Mouse (Mus musculus) stomach, embryonic 16.5 days (tissue): ENCODE results near the gene Dock11. TPM values are rescaled to one million over a fixed set of nuclear protein-coding genes. Genes with fewer than 3 reads are reported as not detected.

Source experiments
- ATAC-seq: fragments of 200-750 bp; cut with Nextera tagmentation; 2 replicates; pipeline ENCODE4 v1.8.0; 2017; ENCODE audit warnings: moderate number of reproducible peaks, moderate TSS enrichment; ENCODE audit not compliant: insufficient read depth, low FRiP score
- H3K27ac ChIP-seq: fragments of 300-500 bp; sonication (generic); 2 replicates; pipeline ENCODE4 v1.5.1; 2014; ENCODE audit warnings: low read length
- H3K27me3 ChIP-seq: fragments of 300-500 bp; sonication (generic); 2 replicates; pipeline ENCODE4 v1.6.1; 2014; ENCODE audit warnings: low read length, control low read depth, mixed read lengths; ENCODE audit not compliant: control insufficient read depth, insufficient read depth
- H3K36me3 ChIP-seq: fragments of 300-500 bp; sonication (generic); 2 replicates; pipeline ENCODE4 v1.6.1; 2014; ENCODE audit warnings: low read length; ENCODE audit not compliant: control insufficient read depth, insufficient read depth
- H3K4me1 ChIP-seq: fragments of 300-500 bp; sonication (generic); 2 replicates; pipeline ENCODE4 v1.6.1; 2014; ENCODE audit warnings: low read length, control low read depth, mixed read lengths; ENCODE audit not compliant: control insufficient read depth, insufficient read depth
- H3K4me2 ChIP-seq: fragments of 300-500 bp; sonication (generic); 2 replicates; pipeline ENCODE4 v1.6.1; 2014; ENCODE audit warnings: low read depth, low read length, mixed read lengths
- H3K4me3 ChIP-seq: fragments of 300-500 bp; sonication (generic); replicated peaks from 2 replicates; pipeline ENCODE4 v1.5.1; 2014; ENCODE audit warnings: mild to moderate bottlenecking, low read length
- H3K9ac ChIP-seq: fragments of 300-500 bp; sonication (generic); 2 replicates; pipeline ENCODE4 v1.6.1; 2014; ENCODE audit warnings: low read length
- H3K9me3 ChIP-seq: fragments of 300-500 bp; sonication (generic); replicated peaks from 2 replicates; pipeline ENCODE4 v1.6.1; 2016; ENCODE audit warnings: low read length, control low read depth; ENCODE audit not compliant: control insufficient read depth
- whole genome bisulfite sequencing: fragments of 180-500 bp; shearing (Covaris S2); extraction: QIAGEN DNeasy Blood & Tissue Kit; methylation state at CpG from one replicate; pipeline ENCODE4 v1.1.7; 2014; 5-methylcytosine and 5-hydroxymethylcytosine counted together
- polyA plus RNA-seq: library from polyadenylated mRNA; unstranded; fragments of >200 nt; fragmentation: Nextera tagmentation; extraction: Ambion mirVana; gene quantifications from 2 replicates; pipeline ENCODE4 v1.2.1, GENCODE M21; 2015

Gene Dock11
- polyA plus RNA-seq, 1 experiment from 2014 or later, result 20.7 TPM

DNA sequence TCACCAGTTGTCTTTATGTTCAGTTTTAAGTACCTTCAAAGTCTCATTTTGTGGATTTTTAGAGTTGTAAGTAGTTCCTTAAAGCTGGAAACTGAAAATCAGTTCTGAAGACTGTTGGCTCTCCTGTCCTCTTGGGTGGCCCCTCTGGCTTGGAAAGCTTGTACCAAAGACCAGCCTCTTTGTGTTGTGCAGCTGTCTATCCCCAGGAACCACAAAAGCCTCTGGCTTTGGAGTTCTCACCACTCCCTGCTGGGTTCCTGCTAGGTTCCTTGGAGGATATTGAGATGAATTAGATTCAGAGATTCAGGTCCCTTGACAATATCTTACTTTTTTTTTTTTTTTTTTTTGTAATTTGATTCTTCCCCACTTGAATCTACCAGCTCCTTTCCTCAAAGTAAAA, 44.3 kb downstream of the Dock11 start:
- no peaks in the 10 kb centered on the region for H3K36me3 ChIP-seq
- H3K4me2 ChIP-seq, result no peak overlapping the region
- H3K27ac ChIP-seq, result no peak overlapping the region
- no peaks in the 10 kb centered on the region for H3K4me1 ChIP-seq
- ATAC-seq, result no peak
- no peak overlapping the region for H3K4me3 ChIP-seq
- no peaks in the 10 kb centered on the region for H3K27me3 ChIP-seq
- H3K9me3 ChIP-seq, result no peaks in the 10 kb centered on the region
- no peak overlapping the region for H3K9ac ChIP-seq

DNA sequence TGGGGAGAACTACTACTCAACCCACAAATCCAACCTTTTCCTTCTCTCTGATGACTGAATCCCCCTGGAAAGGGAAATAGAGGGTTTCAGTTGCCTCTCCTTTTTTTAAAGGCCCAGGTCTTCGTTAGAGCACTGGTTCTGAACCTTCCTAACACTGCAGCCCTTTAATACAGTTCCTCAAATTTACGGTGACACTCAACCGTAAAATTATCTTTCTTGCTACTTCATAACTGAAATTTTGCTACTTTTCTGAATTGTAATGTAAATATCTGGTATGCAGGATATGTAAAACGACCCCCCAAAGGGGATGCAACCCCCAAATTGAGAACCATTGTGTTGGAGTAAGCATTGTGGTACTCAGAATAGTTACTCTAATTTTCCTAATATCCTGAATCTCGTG, 49.5 kb downstream of the Dock11 start:
- Histone ChIP-seq H3K9me3 (no peaks in the 10 kb centered on the region), H3K27ac (no peak overlapping the region), H3K36me3 (no peaks in the 10 kb centered on the region), H3K4me1 (no peaks in the 10 kb centered on the region), H3K27me3 (no peaks in the 10 kb centered on the region), H3K4me2 (no peak overlapping the region), H3K9ac (no peak overlapping the region), H3K4me3 (no peak overlapping the region)
- WGBS, result 77% methylated on average over 5 of the region's 5 CpGs
- no peak for ATAC-seq

DNA sequence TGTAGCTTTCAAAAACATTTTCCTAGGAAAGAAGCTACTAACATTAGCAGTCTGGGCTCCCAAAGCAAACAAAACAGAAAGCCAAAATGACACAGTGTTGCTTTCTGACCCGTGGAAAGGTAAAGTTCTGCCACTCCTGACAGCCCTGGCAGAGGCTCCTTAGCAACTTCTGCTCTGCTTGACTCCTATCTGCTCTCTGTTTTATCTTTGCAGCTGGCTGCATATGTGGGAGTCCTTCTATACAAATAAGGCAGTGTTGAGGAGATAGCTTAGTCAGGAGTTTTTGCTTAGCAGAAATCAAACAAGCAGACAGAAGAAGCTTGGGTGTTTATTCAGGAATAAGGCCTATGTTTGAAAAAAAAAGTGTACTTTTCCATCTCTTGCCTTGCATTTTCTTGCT, 57.8 kb downstream of the Dock11 start:
- 40% methylated on average over 1 of the region's 1 CpGs for WGBS
- ATAC-seq, result no peak

DNA sequence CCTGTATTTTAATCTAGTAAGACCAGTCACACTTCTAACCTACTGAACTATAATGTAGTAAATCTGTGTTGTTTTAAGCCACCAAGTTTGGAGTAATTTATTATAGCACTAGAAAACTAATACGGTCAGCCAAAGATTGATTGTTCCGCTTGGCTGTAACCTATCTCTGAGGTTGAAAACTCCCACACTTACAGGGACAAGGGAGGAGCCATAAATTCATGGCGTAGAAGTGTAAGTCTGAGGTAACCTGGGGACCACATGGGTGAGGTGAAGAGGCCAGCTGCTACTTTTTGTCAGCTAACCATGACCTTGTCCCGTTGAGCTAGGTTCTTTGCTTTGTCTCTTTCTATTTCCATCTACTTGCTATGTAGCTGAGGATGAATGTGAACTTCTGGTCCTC, 61.5 kb downstream of the Dock11 start:
- no peak overlapping the region for H3K4me2 ChIP-seq
- no peak overlapping the region for H3K27ac ChIP-seq
- no peak overlapping the region for H3K4me3 ChIP-seq
- 79% methylated on average over 4 of the region's 4 CpGs for whole genome bisulfite sequencing
- no peaks in the 10 kb centered on the region for H3K4me1 ChIP-seq
- no peak for ATAC-seq
- H3K9me3 ChIP-seq, result no peaks in the 10 kb centered on the region
- no peaks in the 10 kb centered on the region for H3K36me3 ChIP-seq
- H3K9ac ChIP-seq, result no peak overlapping the region
- no peaks in the 10 kb centered on the region for H3K27me3 ChIP-seq

More for the DNA sequence above, 57.8 kb downstream of the Dock11 start:
- no peaks in the 10 kb centered on the region for H3K27me3 ChIP-seq
- H3K4me1 ChIP-seq, result no peaks in the 10 kb centered on the region
- no peak overlapping the region for H3K27ac ChIP-seq
- H3K9ac ChIP-seq, result no peak overlapping the region
- H3K36me3 ChIP-seq, result no peaks in the 10 kb centered on the region
- no peak overlapping the region for H3K4me3 ChIP-seq
- H3K9me3 ChIP-seq, result no peaks in the 10 kb centered on the region
- no peak overlapping the region for H3K4me2 ChIP-seq

DNA sequence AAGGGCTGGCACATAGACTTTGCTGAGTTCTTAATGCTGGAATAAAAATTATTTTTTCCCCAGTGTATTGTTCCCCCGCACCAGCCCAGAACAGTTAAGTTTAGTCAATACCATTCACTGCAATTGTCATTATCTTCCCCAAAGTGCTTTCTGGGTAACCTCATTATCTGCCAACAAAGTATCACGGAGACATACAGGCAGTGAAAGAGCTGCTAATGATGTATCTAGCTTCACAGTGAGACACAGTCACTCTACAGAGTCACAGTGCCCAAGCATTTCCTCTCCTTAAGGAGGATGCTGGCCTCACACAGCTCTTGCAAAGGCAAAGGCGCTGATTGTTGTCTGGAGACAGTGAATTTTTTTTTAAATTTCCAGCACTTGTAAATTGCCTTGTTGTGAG, 63.3 kb downstream of the Dock11 start:
- H3K9me3 ChIP-seq, result no peaks in the 10 kb centered on the region
- ATAC-seq, result no peak

DNA sequence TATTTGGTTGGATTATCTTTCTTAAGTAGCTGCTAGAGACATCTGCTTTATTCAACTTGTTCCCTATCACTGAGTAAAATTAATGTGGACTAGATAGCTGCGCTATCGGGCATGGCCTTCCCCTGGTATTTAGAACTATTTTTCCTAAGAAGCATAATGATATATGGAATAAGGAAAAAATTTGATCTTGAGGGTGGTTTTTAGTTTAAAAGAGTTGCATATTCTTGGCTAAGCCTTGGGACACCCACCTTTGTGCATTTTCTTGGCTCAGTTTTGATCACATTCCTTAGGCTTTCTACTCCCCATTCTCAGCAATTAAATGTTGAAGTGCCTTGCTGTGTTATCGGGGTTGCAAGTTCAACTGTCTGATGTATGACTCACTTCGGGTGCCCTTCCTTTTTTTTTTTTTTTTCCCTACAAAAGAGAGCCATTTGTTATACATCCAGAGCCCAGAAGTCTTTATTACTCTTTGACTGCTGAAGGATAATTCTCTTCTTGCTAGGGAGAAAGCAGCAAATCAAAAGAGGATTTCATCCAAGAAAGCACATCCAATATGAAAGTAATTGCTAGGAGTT, 64.0 kb downstream of the Dock11 start:
- 51% methylated on average over 4 of the region's 4 CpGs for WGBS
- H3K4me2 ChIP-seq, result no peak overlapping the region
- no peak overlapping the region for H3K4me3 ChIP-seq
- H3K9me3 ChIP-seq, result no peaks in the 10 kb centered on the region
- H3K4me1 ChIP-seq, result no peaks in the 10 kb centered on the region
- H3K27ac ChIP-seq, result no peak overlapping the region
- no peaks in the 10 kb centered on the region for H3K27me3 ChIP-seq
- no peak overlapping the region for H3K9ac ChIP-seq
- H3K36me3 ChIP-seq, result no peaks in the 10 kb centered on the region
- no peak for ATAC-seq

More for the DNA sequence above, 63.3 kb downstream of the Dock11 start:
- H3K36me3 ChIP-seq, result no peaks in the 10 kb centered on the region
- 73% methylated on average over 3 of the region's 3 CpGs for WGBS
- no peak overlapping the region for H3K4me2 ChIP-seq
- no peaks in the 10 kb centered on the region for H3K27me3 ChIP-seq
- H3K4me3 ChIP-seq, result no peak overlapping the region
- H3K4me1 ChIP-seq, result no peaks in the 10 kb centered on the region
- no peak overlapping the region for H3K9ac ChIP-seq
- no peak overlapping the region for H3K27ac ChIP-seq

DNA sequence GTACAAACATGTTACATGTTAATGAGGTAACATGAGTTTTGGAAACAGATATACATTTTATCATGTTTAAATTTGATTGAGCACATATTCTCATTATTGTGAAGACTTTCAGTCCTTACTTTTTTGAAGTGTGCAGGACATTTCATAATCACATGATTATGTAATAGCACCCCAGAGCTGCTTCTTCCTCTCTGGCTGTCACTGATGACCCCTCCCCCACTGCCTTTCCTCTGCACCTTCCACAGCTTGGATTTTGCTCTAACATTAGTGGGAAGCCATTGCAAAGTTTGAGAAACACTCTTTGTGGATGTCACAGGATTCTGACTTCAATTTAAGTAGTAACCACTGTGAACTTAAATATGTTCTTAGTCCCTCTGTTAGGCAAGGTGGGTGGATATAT, 67.6 kb downstream of the Dock11 start:
- Histone ChIP-seq H3K36me3 (no peaks in the 10 kb centered on the region), H3K4me1 (no peaks in the 10 kb centered on the region), H3K27me3 (no peaks in the 10 kb centered on the region), H3K4me2 (no peak overlapping the region), H3K4me3 (no peak overlapping the region), H3K9ac (no peak overlapping the region), H3K9me3 (no peaks in the 10 kb centered on the region), H3K27ac (no peak overlapping the region)
- ATAC-seq, result no peak

DNA sequence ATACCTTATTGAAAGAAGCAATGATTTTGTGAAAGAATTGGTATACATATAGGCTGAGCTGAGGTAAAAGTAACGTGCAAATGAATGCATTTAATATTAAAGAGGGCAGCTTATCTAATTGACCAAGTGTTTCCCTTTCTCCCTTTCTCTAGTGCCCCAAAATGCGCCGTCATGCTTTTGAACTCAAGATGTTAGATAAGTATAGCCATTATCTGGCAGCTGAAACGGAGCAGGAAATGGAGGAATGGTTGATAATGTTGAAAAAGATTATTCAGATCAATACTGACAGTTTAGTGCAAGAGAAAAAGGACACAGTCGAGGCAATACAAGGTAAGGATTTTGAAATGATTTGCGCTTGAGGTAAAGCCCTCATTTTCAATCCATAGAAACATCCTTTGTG, 74.5 kb downstream of the Dock11 start:
- H3K4me2 ChIP-seq, result no peak overlapping the region
- no peak overlapping the region for H3K9ac ChIP-seq
- H3K4me1 ChIP-seq, result no peaks in the 10 kb centered on the region
- no peak overlapping the region for H3K27ac ChIP-seq
- 67% methylated on average over 6 of the region's 6 CpGs for WGBS
- no peaks in the 10 kb centered on the region for H3K9me3 ChIP-seq
- no peaks in the 10 kb centered on the region for H3K27me3 ChIP-seq
- ATAC-seq, result no peak
- no peak overlapping the region for H3K4me3 ChIP-seq
- H3K36me3 ChIP-seq, result no peaks in the 10 kb centered on the region

DNA sequence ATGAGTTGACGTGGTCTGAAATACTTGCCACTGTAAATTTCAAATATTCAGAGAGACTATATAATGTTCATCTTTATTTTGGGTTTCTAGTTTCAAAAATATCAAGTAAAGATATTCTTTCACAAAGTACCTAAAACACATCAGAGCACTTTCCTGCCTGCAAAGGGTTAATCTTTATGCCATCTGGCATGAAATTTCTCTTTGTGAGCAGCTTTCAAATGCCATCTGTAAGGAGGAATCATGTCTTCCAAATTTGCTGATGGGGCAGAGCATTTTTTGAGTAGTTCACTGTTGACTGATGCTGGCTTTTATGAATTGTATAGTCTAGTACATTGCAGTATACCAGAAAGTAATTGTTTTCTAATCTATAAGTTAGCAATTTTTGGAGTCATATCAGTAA, 80.6 kb downstream of the Dock11 start:
- Histone ChIP-seq H3K27me3 (no peaks in the 10 kb centered on the region), H3K4me1 (no peaks in the 10 kb centered on the region), H3K4me3 (no peak overlapping the region), H3K27ac (no peak overlapping the region), H3K9ac (no peak overlapping the region), H3K4me2 (no peak overlapping the region), H3K9me3 (no peaks in the 10 kb centered on the region), H3K36me3 (no peaks in the 10 kb centered on the region)
- 80% methylated on average over 1 of the region's 1 CpGs for WGBS
- ATAC-seq, result no peak

DNA sequence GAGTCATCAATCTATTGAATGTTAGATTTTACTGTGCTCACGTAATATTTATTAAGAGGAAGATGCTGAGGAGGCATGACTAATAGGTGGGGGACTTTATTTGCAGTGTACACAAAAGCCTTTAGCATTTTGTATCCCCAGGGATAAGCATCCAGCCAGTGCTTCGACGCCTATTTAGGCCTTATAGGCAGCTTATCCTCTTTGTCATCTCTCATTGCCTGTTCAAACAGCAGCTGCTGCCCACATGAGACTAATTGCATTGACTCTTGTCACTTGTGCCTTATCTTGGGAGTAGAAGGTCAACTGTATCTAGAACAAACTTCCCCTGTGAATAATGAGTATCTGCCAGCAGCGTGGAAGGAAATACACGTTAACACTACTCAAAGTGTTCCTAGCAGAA, 88.0 kb downstream of the Dock11 start:
- H3K4me1 ChIP-seq, result no peaks in the 10 kb centered on the region
- H3K4me3 ChIP-seq, result no peak overlapping the region
- ATAC-seq, result peak; percentile 68; the same call in 1 of the 2 replicates
- 41% methylated on average over 5 of the region's 5 CpGs for WGBS
- H3K36me3 ChIP-seq, result no peaks in the 10 kb centered on the region
- no peaks in the 10 kb centered on the region for H3K27me3 ChIP-seq
- H3K27ac ChIP-seq, result no peak overlapping the region
- no peaks in the 10 kb centered on the region for H3K9me3 ChIP-seq
- no peak overlapping the region for H3K9ac ChIP-seq
- no peak overlapping the region for H3K4me2 ChIP-seq
